Mouse (Mus musculus) thymus, postnatal 0 days (tissue): Measurements from ENCODE around the gene Aebp2. TPM values are rescaled to one million over a fixed set of nuclear protein-coding genes. Genes with fewer than 3 reads are reported as not detected.
"Not testable (repeated sequence)": the region's sequence is repeated elsewhere in the genome, so short reads cannot be mapped to it uniquely, and the experiment has no call there.

Experiments used
- DNase-seq: peaks from one replicate; pipeline ENCODE4 v3.0.0-alpha.2; 2015; ENCODE audit warnings: low spot score
- polyA plus RNA-seq: library from polyadenylated mRNA; unstranded; fragments of >200 nt; fragmentation: Nextera tagmentation; extraction: Ambion mirVana; gene quantifications from 2 replicates; pipeline ENCODE4 v1.2.1, GENCODE M21; 2015

The Aebp2 gene
- polyA plus RNA-seq, 1 experiment from 2014 or later: 24.4 TPM

- DNase-seq: no peak
Observed at GRCm38 (mm10) chr6:140646892-140647291, 24.4 kb downstream of the Aebp2 start.

DNA sequence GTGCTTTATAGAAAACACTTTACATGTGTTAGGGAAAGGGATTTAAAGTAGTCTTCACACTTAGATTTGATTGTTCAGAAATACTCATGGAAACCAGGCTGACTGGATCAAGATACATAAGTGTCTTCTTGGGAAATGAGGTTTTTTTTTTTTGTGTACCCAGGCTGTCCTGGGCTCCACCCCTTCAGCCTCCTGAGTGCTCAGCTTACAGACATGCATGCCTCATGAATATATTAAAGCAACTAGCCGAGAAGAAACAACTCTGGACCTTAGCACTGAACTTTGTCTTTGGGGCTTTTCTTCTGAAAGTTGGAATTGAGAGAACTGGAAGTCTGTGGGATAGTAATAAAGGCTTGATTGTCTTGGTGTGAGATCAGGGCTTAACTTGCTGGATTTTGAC lies 27.3 kb downstream of the Aebp2 start:
- DNase-seq: no peak

- DNase-seq: no peak
Observed at GRCm38 (mm10) chr6:140651923-140652322, 29.5 kb downstream of the Aebp2 start.

DNA sequence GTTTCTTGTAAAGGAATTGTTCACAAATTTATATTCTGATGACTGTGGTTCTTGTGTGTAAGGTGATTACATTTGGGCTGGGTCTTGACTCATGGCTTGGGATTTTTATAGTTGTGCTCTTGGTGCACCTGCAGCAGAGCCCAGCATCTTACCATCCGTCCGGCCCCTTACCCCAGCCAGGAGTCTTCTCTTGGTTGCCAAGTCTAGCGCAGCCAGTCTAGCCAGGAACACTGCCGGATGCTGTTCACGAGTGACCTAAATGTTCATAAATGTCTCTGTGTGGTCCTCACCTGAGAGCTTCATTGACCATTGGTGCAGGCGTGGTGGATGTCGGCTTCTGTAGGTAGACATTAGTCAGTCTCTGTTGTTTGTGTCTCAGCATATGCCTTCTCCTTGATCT lies 33.0 kb downstream of the Aebp2 start:
- no peak for DNase-seq

GRCm38 (mm10) chr6:140656991-140657390 lies 34.5 kb downstream of the Aebp2 start:
- DNase-seq: peak; percentile 51

GRCm38 (mm10) chr6:140657920-140658522 lies 35.6 kb downstream of the Aebp2 start:
- DNase-seq: no peak

DNA sequence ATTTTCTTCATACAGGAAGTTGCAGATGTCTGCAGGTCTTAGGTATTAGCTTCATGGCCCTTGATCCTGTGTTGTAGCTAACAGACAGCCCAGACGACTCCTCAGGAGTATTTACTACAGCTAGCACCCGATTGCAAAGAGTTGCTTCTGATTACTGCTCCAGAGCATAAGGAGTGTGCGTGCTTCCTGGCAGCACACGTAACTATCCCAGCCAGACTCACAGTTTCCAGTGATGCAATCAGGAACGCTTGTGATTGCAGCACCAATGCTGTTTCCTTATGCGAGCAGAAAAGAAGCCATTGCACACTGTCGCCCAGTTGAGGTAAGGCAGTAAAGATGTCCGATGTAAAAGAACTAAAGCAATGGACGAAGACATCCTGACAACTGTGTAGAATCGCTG lies 38.6 kb downstream of the Aebp2 start:
- no peak for DNase-seq

- DNase-seq: no peak
Observed at GRCm38 (mm10) chr6:140661777-140662176, 39.3 kb downstream of the Aebp2 start.

DNA sequence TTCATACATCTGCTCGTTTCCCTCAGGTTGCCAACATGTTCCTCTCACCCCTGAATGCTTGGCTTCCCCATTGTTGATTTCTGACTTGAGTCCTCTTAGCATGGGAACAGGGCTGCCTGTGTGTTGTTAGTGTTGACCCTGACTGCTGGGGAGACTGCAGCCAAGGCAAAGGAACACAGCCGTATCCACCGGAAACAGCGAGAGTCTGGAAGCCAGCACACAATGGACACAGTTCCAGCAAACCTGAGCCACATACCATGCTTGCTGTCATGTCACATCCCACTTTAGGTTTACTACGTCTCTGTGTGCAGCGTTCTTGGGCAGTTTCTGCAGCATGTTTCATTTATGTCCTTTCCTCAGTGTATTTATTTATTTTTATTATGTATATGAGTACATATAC lies 39.8 kb downstream of the Aebp2 start:
- no peak for DNase-seq

- not testable (repeated sequence) for DNase-seq
Observed at GRCm38 (mm10) chr6:140662697-140663096, 40.2 kb downstream of the Aebp2 start.

- no peak for DNase-seq
Observed at GRCm38 (mm10) chr6:140664611-140665010, 42.1 kb downstream of the Aebp2 start.

DNA sequence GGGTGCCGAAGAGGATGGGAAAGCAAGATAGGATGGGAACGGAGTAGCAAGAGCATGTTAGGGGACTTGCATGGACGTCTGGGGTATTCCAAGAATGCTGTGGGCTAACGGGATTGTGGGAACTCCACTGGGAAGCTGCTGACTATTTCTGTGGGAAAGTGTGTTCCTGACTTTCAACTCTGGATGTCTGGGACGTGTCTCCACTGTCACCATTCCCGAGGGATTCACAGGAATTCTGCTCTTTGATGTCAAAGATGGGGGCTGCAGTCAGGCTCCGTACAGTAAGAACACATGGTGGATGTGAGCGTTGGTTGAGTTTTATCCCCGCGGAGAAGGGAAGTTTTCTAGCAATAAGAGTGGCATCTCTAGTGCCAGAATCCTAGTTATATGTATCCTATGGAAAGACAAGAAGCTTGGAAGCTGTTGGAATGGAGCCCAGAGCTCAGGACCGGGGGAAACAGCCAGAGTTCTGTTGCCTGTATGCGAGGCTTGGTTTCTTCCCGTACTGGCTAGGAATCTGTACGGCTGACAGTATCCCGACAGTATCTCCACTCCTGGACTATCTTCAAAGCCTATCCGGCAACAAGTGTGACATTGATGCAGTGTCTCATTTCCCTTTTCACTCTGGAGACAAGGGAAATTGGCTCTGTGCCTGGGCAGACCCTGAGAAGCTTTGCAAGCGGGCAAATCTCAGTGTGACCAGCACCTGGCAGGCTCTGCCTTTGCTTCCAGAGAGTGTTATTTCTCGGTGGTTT lies 44.2 kb downstream of the Aebp2 start:
- no peak for DNase-seq

GRCm38 (mm10) chr6:140667289-140667906 lies 44.9 kb downstream of the Aebp2 start:
- no peak for DNase-seq

GRCm38 (mm10) chr6:140674414-140674813 lies 52.0 kb downstream of the Aebp2 start:
- no peak for DNase-seq

GRCm38 (mm10) chr6:140676094-140676493 lies 53.6 kb downstream of the Aebp2 start:
- DNase-seq: no peak

DNA sequence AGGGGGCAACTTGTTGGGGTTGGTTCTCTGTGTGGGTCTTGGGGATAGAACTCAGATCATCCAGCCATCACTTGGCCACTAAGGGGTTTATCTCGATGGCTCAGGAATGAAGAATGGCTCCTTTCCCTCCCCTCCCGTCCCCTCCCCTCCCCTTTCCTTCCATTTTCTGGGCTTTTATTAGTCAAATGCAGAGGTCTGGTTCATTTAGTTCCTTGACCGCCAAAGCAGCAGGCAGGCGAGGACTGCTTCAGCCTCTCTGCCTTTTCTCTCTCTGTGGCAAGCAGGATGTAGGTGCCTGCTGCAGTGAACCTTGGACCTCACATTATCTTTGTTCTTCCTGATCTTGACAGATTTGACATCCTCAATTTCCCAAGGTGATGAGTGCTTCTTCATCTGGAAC lies 54.6 kb downstream of the Aebp2 start:
- no peak for DNase-seq

- DNase-seq: no peak
Observed at GRCm38 (mm10) chr6:140677960-140678359, 55.5 kb downstream of the Aebp2 start.

DNA sequence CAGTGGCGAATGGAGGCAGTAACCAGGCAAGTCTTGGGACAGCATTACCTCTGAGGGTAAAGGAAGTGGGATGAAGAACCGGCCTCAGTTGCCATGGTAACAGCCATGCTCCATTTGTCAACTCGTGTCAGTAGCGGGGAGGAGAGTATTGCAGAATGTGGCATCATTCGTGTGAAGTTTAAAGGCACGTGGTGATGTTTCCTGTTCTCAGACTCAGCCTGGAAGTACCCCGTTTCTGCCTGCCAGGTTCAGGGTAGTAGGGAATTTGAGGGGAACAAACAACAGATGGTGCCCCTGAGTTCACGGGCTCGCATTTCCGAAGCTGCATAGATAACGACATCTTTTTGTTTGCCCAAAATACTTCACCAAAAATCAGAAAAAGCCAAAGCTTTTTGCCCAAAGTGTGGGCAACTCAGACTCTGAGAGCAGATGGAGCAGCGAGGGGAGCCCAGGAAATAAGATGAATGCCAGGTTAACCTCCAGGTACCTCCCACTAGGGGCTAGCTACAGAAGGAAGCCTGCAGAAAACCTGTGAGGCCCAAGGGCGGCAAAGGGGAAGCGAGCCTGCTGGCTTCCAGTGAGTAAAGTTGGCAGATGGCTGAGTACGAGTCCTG lies 56.3 kb downstream of the Aebp2 start:
- peak; percentile 85 for DNase-seq

GRCm38 (mm10) chr6:140680713-140681112 lies 58.2 kb downstream of the Aebp2 start:
- DNase-seq: no peak

- no peak for DNase-seq
Observed at GRCm38 (mm10) chr6:140682829-140683228, 60.4 kb downstream of the Aebp2 start.

- peak; percentile 39 for DNase-seq
Observed at GRCm38 (mm10) chr6:140684403-140684802, 61.9 kb downstream of the Aebp2 start.
